Mouse (Mus musculus): ENCODE data around the gene Tmed10.

The Tmed10 gene

DNA sequence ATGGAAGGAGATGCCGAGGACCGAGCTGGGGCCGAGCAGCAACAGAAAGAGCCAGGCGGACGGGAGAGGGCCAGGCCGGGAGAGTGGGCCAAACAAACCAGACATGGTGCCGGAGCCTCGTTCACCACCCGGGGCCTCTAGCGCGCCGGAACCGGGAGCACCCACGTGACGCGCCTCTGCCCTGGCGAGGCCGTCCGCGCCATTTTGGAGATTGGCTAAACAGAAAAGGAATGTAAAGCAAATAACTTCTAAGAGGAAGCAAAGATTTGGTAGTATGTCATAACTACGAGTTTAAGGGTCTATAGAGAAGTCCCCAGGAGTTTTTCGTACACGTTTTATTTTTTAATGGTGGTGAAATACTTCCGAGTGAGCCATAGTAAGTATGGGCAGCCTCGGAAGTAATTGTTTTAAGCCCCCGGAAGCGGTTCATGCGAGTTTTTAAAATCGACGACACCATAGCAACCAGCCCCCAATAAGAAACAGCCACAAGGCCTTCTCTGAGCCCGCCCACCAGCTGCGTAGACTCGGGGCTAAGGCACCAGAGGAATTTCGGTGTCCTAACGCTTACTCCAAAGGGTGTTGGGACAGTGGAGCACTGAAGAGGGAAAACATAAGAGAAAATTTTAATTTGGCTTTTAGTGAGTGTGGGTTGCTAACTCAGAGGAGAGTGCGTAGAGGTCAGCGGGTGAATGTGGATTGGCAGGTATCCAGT lies at the start of gene Tmed10:
Gene Tmed10 (minus strand): TSS at position 287 of the 712 bp plus-strand sequence.
- peak; percentile 98 for DNase-seq (ENCODE audit: low read depth, low spot score)

DNA sequence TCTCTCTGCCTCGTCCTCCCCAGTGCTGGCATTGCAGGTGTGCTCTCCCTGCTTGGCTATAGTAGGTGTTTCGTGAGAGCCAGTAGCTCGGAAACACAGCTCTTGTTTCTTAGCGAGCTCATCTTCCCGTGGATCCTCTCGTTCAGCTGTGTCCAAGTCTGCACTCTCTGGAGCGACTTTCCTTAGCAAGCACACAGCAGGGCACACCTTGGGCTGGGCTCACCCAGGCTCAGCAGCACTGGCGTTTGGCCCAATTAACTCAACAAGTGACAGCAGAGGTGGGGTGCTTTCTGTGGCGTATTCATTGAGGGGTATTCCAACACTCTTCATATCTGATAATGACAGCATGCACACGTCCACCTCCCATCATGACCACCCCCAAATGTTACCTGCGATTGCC lies 48.6 kb upstream of the Tmed10 start:
- no peak for DNase-seq (ENCODE audit: low read depth, low spot score)

DNA sequence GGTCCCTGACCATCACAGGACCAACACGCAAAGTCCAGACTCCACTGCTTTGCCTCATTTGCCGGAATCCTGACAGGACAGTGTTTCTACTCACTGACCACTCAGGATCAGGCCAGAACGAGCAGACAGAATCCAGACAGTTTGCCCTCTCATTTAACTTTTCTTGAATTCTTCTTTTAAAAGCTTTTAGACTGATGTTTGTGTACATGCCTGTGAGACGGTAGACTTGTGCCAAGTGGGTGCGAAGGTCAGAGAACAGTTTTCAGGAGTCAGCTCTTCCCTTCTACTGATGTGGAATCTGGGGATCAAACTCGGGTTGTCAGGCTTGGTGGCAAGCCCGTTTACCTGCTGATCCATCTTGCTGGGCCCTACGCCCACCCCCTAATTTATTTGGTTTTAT lies 47.9 kb upstream of the Tmed10 start:
- no peak for DNase-seq (ENCODE audit: low read depth, low spot score)

GRCm38 (mm10) chr12:85420945-85421344 lies 46.3 kb upstream of the Tmed10 start:
- no peak for DNase-seq (ENCODE audit: low read depth, low spot score)

- DNase-seq (ENCODE audit: low read depth, low spot score): no peak
Observed at GRCm38 (mm10) chr12:85417845-85418244, 43.2 kb upstream of the Tmed10 start.

GRCm38 (mm10) chr12:85416298-85416697 lies 41.7 kb upstream of the Tmed10 start:
- no peak for DNase-seq (ENCODE audit: low read depth, low spot score)

DNA sequence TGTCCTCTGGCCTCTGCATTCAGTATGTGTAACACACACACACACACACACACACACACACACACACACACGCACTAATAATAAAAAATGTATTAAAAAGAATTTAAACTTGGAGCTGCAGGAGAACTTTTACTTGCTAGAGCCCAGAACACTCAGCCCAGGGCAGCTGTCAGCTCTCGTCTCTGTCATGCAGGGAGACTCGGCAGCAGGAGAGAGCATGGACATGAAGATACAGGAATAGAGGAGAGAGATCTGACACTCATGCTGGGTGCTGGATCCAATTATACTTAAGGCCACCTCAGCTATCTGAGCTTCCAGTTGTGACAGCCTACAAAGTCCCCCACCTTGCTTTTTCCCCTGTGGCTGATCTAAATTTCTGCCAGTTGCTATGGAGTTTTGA lies 41.2 kb upstream of the Tmed10 start:
- DNase-seq (ENCODE audit: low read depth, low spot score): no peak

GRCm38 (mm10) chr12:85411136-85411535 lies 36.5 kb upstream of the Tmed10 start:
- peak; percentile 70 for DNase-seq (ENCODE audit: low read depth, low spot score)

- no peak for DNase-seq (ENCODE audit: low read depth, low spot score)
Observed at GRCm38 (mm10) chr12:85397960-85398272, 23.3 kb upstream of the Tmed10 start.

- no peak for DNase-seq (ENCODE audit: low read depth, low spot score)
Observed at GRCm38 (mm10) chr12:85397063-85397959, 22.7 kb upstream of the Tmed10 start.

- no peak for DNase-seq (ENCODE audit: low read depth, low spot score)
Observed at GRCm38 (mm10) chr12:85393981-85394380, 19.3 kb upstream of the Tmed10 start.

DNA sequence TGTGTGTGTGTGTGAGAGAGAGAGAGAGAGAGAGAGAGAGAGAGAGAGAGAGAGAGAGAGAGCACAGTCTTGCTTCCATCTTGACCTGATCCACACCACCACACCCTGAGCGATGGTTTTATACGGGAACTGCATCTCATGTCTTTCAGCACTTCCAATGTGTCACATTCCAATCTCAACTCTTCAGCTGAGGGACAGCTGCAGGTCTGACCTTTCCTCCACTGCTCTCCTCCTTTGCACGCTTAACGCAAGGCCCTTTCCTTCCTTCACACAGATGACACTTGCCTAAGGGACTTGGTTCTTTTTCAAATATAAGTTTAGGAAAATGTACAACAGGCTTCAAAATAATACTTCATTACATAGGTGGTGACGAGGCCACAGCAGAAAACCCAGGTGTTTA lies 18.9 kb upstream of the Tmed10 start:
- DNase-seq (ENCODE audit: low read depth, low spot score): no peak

- DNase-seq (ENCODE audit: low read depth, low spot score): no peak
Observed at GRCm38 (mm10) chr12:85391148-85391547, 16.5 kb upstream of the Tmed10 start.

- no peak for DNase-seq (ENCODE audit: low read depth, low spot score)
Observed at GRCm38 (mm10) chr12:85389204-85390185, 14.8 kb upstream of the Tmed10 start.

DNA sequence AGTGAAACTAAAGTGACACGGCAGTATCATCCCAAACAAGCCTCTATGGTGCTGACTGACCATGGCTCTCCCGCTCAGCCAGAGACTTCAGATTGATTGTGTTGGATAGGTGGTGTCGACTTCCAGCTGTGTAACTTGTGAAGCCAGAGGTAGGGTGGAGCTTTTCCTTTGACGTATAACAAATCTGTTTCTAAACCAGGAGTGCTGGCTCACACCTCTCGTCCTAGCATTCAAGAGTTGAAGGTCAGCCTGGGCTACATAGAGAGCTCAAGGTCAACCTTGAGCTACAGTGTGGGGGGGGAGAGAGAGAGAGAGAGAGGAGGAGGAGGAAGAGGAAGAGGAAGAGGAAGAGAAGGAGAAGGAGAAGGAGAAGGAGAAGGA lies 11.3 kb upstream of the Tmed10 start:
- peak; percentile 51 for DNase-seq (ENCODE audit: low read depth, low spot score)

GRCm38 (mm10) chr12:85385329-85385994 lies 10.8 kb upstream of the Tmed10 start:
- no peak for DNase-seq (ENCODE audit: low read depth, low spot score)

- no peak for DNase-seq (ENCODE audit: low read depth, low spot score)
Observed at GRCm38 (mm10) chr12:85382761-85383680, 8.4 kb upstream of the Tmed10 start.

GRCm38 (mm10) chr12:85381570-85381969 lies 6.9 kb upstream of the Tmed10 start:
- no peak for DNase-seq (ENCODE audit: low read depth, low spot score)

- DNase-seq (ENCODE audit: low read depth, low spot score): peak; percentile 76
Observed at GRCm38 (mm10) chr12:85380942-85381341, 6.3 kb upstream of the Tmed10 start.

DNA sequence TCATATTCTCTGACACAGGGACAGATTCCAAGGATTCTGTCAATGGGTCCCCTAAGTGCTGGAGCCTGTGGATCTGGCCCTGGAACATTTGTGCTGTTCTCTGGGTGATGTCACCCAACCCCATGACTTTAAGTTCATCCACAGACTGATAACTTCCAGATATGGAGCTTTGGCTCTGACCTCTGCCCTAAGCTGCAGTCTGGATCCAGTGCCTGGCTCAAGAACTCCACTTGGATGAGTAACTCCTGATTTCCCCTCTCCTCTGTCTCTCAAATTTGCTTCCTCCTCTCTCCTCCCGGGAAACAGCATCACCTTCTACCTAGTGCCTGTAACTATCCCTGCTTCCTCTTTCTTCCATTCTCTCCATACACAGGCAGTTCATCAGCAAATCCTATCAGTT lies 5.7 kb upstream of the Tmed10 start:
- no peak for DNase-seq (ENCODE audit: low read depth, low spot score)

Data from R1 (cell line).